Mouse (Mus musculus): ENCODE measurements around the gene Grip2.

Grip2 gene

GRCm38 (mm10) chr6:91827016-91827570 lies at the start of gene Grip2:
Gene Grip2 (minus strand): TSS chr6:91827250.
- DNase-seq (ENCODE audit: low spot score in 2 of 2): no peak

GRCm38 (mm10) chr6:91872781-91873180 lies 45.7 kb upstream of the Grip2 start:
- DNase-seq (ENCODE audit: low spot score in 2 of 2): no peak

GRCm38 (mm10) chr6:91868091-91868490 lies 41.0 kb upstream of the Grip2 start:
- no peak for DNase-seq (ENCODE audit: low spot score in 2 of 2)

GRCm38 (mm10) chr6:91865601-91866000 lies 38.6 kb upstream of the Grip2 start:
- DNase-seq (ENCODE audit: low spot score in 2 of 2): no peak

- DNase-seq (ENCODE audit: low spot score in 2 of 2): no peak
These were observed 37.5 kb upstream of the Grip2 start for GRCm38 (mm10) chr6:91864595-91864994.

GRCm38 (mm10) chr6:91862848-91863247 lies 35.8 kb upstream of the Grip2 start:
- no peak for DNase-seq (ENCODE audit: low spot score in 2 of 2)

- no peak for DNase-seq (ENCODE audit: low spot score in 2 of 2)
These were observed 31.3 kb upstream of the Grip2 start for GRCm38 (mm10) chr6:91858339-91858738.

- no peak for DNase-seq (ENCODE audit: low spot score in 2 of 2)
These were observed 25.5 kb upstream of the Grip2 start for GRCm38 (mm10) chr6:91852550-91852949.

GRCm38 (mm10) chr6:91843628-91844153 lies 16.6 kb upstream of the Grip2 start:
- DNase-seq (ENCODE audit: low spot score in 2 of 2): no peak

GRCm38 (mm10) chr6:91842897-91843627 lies 16.0 kb upstream of the Grip2 start:
- no peak for DNase-seq (ENCODE audit: low spot score in 2 of 2)

- peak; percentile 23 to 33 for DNase-seq (ENCODE audit: low spot score in 2 of 2)
These were observed 12.2 kb upstream of the Grip2 start for GRCm38 (mm10) chr6:91839010-91839871.

GRCm38 (mm10) chr6:91832863-91833440 lies 5.9 kb upstream of the Grip2 start:
- DNase-seq (ENCODE audit: low spot score in 2 of 2): no peak

GRCm38 (mm10) chr6:91827926-91828325 lies 876 bp upstream of the Grip2 start:
- DNase-seq (ENCODE audit: low spot score in 2 of 2): no peak

- no peak for DNase-seq (ENCODE audit: low spot score in 2 of 2)
These were observed 8.8 kb downstream of the Grip2 start for GRCm38 (mm10) chr6:91818271-91818670.

GRCm38 (mm10) chr6:91815976-91816375 lies 11.1 kb downstream of the Grip2 start:
- no peak for DNase-seq (ENCODE audit: low spot score in 2 of 2)

- DNase-seq (ENCODE audit: low spot score in 2 of 2): no peak
These were observed 13.4 kb downstream of the Grip2 start for GRCm38 (mm10) chr6:91813611-91814010.

- DNase-seq (ENCODE audit: low spot score in 2 of 2): no peak
These were observed 17.0 kb downstream of the Grip2 start for GRCm38 (mm10) chr6:91810007-91810406.

- DNase-seq (ENCODE audit: low spot score in 2 of 2): no peak
These were observed 19.0 kb downstream of the Grip2 start for GRCm38 (mm10) chr6:91808022-91808421.

GRCm38 (mm10) chr6:91807169-91807568 lies 19.9 kb downstream of the Grip2 start:
- no peak for DNase-seq (ENCODE audit: low spot score in 2 of 2)

GRCm38 (mm10) chr6:91804177-91804576 lies 22.9 kb downstream of the Grip2 start:
- DNase-seq (ENCODE audit: low spot score in 2 of 2): no peak

GRCm38 (mm10) chr6:91798496-91798895 lies 28.6 kb downstream of the Grip2 start:
- DNase-seq (ENCODE audit: low spot score in 2 of 2): no peak

GRCm38 (mm10) chr6:91796736-91797135 lies 30.3 kb downstream of the Grip2 start:
- no peak for DNase-seq (ENCODE audit: low spot score in 2 of 2)

Measured in urinary bladder, postnatal 36 days (tissue).